Mouse (Mus musculus) limb, embryonic 15.5 days (tissue): ENCODE measurements at regions not wholly inside any gene's neighbourhood (a gene's known extent, or its start where the extent isn't known, plus 50 kb on each side); places are given as distances from the start of the nearest gene placed in this dataset.

Experiments used
- ATAC-seq: fragments of 200-750 bp; cut with Nextera tagmentation; 2 replicates; pipeline ENCODE4 v1.8.0; 2017; ENCODE audit warnings: low read depth, moderate TSS enrichment; ENCODE audit not compliant: insufficient number of reproducible peaks, low FRiP score, low TSS enrichment
- H3K27ac ChIP-seq: fragments of 300-500 bp; sonication (generic); 2 replicates; pipeline ENCODE4 v1.5.1; 2015; ENCODE audit warnings: moderate library complexity, mild to moderate bottlenecking, inconsistent platforms
- H3K27me3 ChIP-seq: fragments of 300-500 bp; sonication (generic); 2 replicates; pipeline ENCODE4 v1.6.1; 2015; ENCODE audit warnings: inconsistent platforms
- H3K36me3 ChIP-seq: fragments of 300-500 bp; sonication (generic); 2 replicates; pipeline ENCODE4 v1.6.1; 2015; ENCODE audit warnings: inconsistent platforms
- H3K4me1 ChIP-seq: fragments of 300-500 bp; sonication (generic); 2 replicates; pipeline ENCODE4 v1.6.1; 2015; ENCODE audit warnings: inconsistent platforms
- H3K4me2 ChIP-seq: fragments of 300-500 bp; sonication (generic); 2 replicates; pipeline ENCODE4 v1.6.1; 2015; ENCODE audit warnings: mild to moderate bottlenecking, inconsistent platforms
- H3K4me3 ChIP-seq: fragments of 300-500 bp; sonication (generic); 2 replicates; pipeline ENCODE4 v1.5.1; 2015; ENCODE audit warnings: mild to moderate bottlenecking, inconsistent platforms
- H3K9ac ChIP-seq: fragments of 300-500 bp; sonication (generic); 2 replicates; pipeline ENCODE4 v1.6.1; 2015; ENCODE audit warnings: inconsistent platforms
- H3K9me3 ChIP-seq: fragments of 300-500 bp; sonication (generic); 2 replicates; pipeline ENCODE4 v1.6.1; 2016; ENCODE audit warnings: inconsistent platforms
- WGBS: fragments of 180-500 bp; shearing (Covaris S2); methylation state at CpG from one replicate; pipeline ENCODE4 v1.1.7; 2015; 5-methylcytosine and 5-hydroxymethylcytosine counted together

DNA sequence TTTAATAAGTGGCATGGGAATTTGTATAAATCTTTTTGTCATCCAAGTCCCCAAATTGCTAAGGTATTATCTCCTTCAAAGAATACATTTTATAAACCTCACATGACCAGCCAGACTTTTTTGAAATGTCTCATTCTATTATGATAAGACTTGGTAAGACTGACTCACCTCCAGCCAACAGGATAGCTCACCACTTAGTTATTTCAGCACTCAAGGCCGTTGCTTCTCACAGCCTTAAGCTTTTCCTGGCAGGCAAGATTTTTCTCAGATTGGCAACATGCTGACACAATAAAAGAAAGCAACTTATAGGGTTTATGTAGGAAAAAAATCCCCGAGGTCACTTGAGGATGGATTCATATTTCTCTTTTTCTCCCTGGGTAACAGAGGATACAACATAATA is 935.9 kb upstream of the Acvr2a start:
- no peaks in the 10 kb centered on the region for H3K27me3 ChIP-seq
- no peaks in the 10 kb centered on the region for H3K9me3 ChIP-seq
- 43% methylated on average over 2 of the region's 2 CpGs for WGBS
- no peak overlapping the region for H3K27ac ChIP-seq
- no peak overlapping the region for H3K9ac ChIP-seq
- no peak overlapping the region for H3K4me3 ChIP-seq
- H3K4me1 ChIP-seq, result no peaks in the 10 kb centered on the region
- no peak overlapping the region for H3K4me2 ChIP-seq
- no peaks in the 10 kb centered on the region for H3K36me3 ChIP-seq
- ATAC-seq, result no peak

- WGBS, result 94% methylated on average over 2 of the region's 2 CpGs
- Histone ChIP-seq H3K27ac (no peak overlapping the region), H3K4me3 (no peak overlapping the region), H3K4me2 (no peak overlapping the region), H3K27me3 (no peaks in the 10 kb centered on the region), H3K9me3 (no peaks in the 10 kb centered on the region), H3K9ac (no peak overlapping the region), H3K4me1 (no peaks in the 10 kb centered on the region), H3K36me3 (no peaks in the 10 kb centered on the region)
- ATAC-seq, result no peak
These were observed 934.8 kb upstream of the Acvr2a start for GRCm38 (mm10) chr2:47879071-47879470.

GRCm38 (mm10) chr2:47879796-47880195 is 934.1 kb upstream of the Acvr2a start:
- H3K9ac ChIP-seq, result no peak overlapping the region
- no peak for ATAC-seq
- WGBS, result 63% methylated on average over 1 of the region's 1 CpGs

GRCm38 (mm10) chr2:47888166-47888565 is 925.7 kb upstream of the Acvr2a start:
- H3K36me3 ChIP-seq, result no peaks in the 10 kb centered on the region
- no peaks in the 10 kb centered on the region for H3K4me1 ChIP-seq
- 47% methylated on average over 1 of the region's 1 CpGs for WGBS
- no peak overlapping the region for H3K27ac ChIP-seq
- no peak overlapping the region for H3K9ac ChIP-seq
- no peak for ATAC-seq
- no peak overlapping the region for H3K4me3 ChIP-seq
- H3K27me3 ChIP-seq, result no peaks in the 10 kb centered on the region
- H3K4me2 ChIP-seq, result no peak overlapping the region
- H3K9me3 ChIP-seq, result no peaks in the 10 kb centered on the region

More at GRCm38 (mm10) chr2:47879796-47880195, 934.1 kb upstream of the Acvr2a start:
- Histone ChIP-seq H3K27ac (no peak overlapping the region), H3K4me3 (no peak overlapping the region), H3K9me3 (no peaks in the 10 kb centered on the region), H3K36me3 (no peaks in the 10 kb centered on the region), H3K27me3 (no peaks in the 10 kb centered on the region), H3K4me1 (no peaks in the 10 kb centered on the region), H3K4me2 (no peak overlapping the region)

DNA sequence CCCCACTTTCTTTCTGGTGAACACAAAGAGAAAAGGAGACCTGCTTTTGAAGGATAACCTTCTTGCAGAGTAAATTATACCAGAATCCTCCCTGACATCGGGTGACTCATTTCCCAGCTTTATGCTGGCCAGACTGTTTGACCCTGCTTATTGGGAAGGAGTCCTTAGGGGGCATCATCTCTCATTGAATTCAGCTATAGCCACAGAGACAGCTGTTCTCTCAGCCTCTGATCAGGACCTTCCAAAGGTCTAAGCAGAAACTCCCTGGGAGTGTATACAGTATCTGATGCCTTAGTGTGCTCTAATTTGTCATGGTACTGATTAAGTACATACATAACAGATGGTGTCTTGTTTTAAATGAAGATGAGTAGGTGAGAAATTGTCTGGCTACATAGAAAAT is 922.5 kb upstream of the Acvr2a start:
- Histone ChIP-seq H3K9me3 (no peaks in the 10 kb centered on the region), H3K9ac (no peak overlapping the region), H3K4me3 (no peak overlapping the region), H3K27ac (no peak overlapping the region), H3K4me1 (no peaks in the 10 kb centered on the region), H3K36me3 (no peaks in the 10 kb centered on the region), H3K27me3 (no peaks in the 10 kb centered on the region), H3K4me2 (no peak overlapping the region)
- WGBS, result 72% methylated on average over 1 of the region's 1 CpGs
- no peak for ATAC-seq

- H3K9me3 ChIP-seq, result no peaks in the 10 kb centered on the region
- H3K36me3 ChIP-seq, result no peaks in the 10 kb centered on the region
- WGBS, result 76% methylated on average over 2 of the region's 2 CpGs
- H3K4me3 ChIP-seq, result no peak overlapping the region
- H3K4me1 ChIP-seq, result no peaks in the 10 kb centered on the region
- no peak overlapping the region for H3K4me2 ChIP-seq
- no peaks in the 10 kb centered on the region for H3K27me3 ChIP-seq
- no peak overlapping the region for H3K9ac ChIP-seq
- H3K27ac ChIP-seq, result no peak overlapping the region
- no peak for ATAC-seq
These were observed 921.0 kb upstream of the Acvr2a start for GRCm38 (mm10) chr2:47892879-47893278.

GRCm38 (mm10) chr2:47894806-47895205 is 919.1 kb upstream of the Acvr2a start:
- Histone ChIP-seq H3K4me1 (no peaks in the 10 kb centered on the region), H3K27ac (no peak overlapping the region), H3K4me2 (no peak overlapping the region), H3K9me3 (no peaks in the 10 kb centered on the region), H3K36me3 (no peaks in the 10 kb centered on the region), H3K27me3 (no peaks in the 10 kb centered on the region), H3K4me3 (no peak overlapping the region), H3K9ac (no peak overlapping the region)
- no peak for ATAC-seq

DNA sequence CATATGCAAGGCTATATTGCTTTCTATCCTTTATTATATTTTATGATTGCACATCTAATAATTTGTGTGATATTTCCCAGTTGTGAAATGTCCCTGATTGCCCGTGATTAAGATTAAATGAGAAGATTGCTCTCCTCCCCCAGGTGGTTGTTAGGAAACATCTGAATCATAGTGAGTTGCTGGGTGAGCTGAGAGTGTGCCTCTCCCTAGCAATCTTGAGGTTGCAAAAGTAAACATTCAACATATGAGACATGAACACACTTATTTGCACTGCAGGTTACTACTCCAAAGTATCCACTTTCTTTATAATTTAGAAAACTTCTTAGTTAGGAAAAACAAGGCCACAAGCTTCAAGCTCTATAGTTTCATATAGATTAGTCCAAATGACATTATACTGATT is 899.6 kb upstream of the Acvr2a start:
- WGBS, result 87% methylated on average over 1 of the region's 1 CpGs
- Histone ChIP-seq H3K9ac (no peak overlapping the region), H3K36me3 (no peaks in the 10 kb centered on the region), H3K4me3 (no peak overlapping the region), H3K9me3 (no peaks in the 10 kb centered on the region), H3K27me3 (no peaks in the 10 kb centered on the region), H3K27ac (no peak overlapping the region), H3K4me1 (no peaks in the 10 kb centered on the region), H3K4me2 (no peak overlapping the region)
- no peak for ATAC-seq

DNA sequence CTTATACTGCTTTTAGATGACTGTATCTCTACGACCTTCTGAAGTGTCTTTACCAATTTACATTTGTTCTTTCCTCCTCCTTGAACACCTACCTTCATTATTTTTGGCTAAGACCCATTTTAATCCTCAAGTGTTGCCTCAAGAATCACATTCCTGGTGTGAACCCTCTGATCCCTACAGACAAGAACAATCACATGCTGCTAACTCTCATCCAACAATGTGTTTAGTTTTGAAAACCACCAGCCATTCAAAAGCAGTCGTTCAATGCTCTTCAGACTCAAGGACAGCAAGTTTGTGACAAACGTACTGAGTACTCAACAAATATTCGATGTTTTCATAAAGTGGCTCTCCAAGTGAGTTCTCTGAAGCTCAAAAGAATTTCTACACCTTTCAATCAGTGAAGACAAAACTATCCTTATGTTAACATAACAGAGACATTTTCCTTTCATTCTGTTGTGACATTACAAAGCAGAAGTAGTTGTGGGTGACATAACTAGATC is 898.9 kb upstream of the Acvr2a start:
- no peak overlapping the region for H3K4me2 ChIP-seq
- H3K36me3 ChIP-seq, result no peaks in the 10 kb centered on the region
- no peaks in the 10 kb centered on the region for H3K27me3 ChIP-seq
- H3K27ac ChIP-seq, result no peak overlapping the region
- no peak overlapping the region for H3K9ac ChIP-seq
- WGBS, result 79% methylated on average over 4 of the region's 4 CpGs
- H3K4me1 ChIP-seq, result no peaks in the 10 kb centered on the region
- H3K9me3 ChIP-seq, result no peaks in the 10 kb centered on the region
- no peak overlapping the region for H3K4me3 ChIP-seq
- ATAC-seq, result no peak

- Histone ChIP-seq H3K27me3 (no peaks in the 10 kb centered on the region), H3K9me3 (no peaks in the 10 kb centered on the region), H3K4me2 (no peak overlapping the region), H3K36me3 (no peaks in the 10 kb centered on the region), H3K27ac (no peak overlapping the region), H3K9ac (no peak overlapping the region), H3K4me1 (no peaks in the 10 kb centered on the region), H3K4me3 (no peak overlapping the region)
- no peak for ATAC-seq
These were observed 890.9 kb upstream of the Acvr2a start for GRCm38 (mm10) chr2:47922965-47923364.

- no peaks in the 10 kb centered on the region for H3K27me3 ChIP-seq
- no peaks in the 10 kb centered on the region for H3K9me3 ChIP-seq
- no peaks in the 10 kb centered on the region for H3K36me3 ChIP-seq
- H3K4me1 ChIP-seq, result no peaks in the 10 kb centered on the region
- H3K4me2 ChIP-seq, result no peak overlapping the region
- H3K27ac ChIP-seq, result no peak overlapping the region
- no peak overlapping the region for H3K4me3 ChIP-seq
- no peak overlapping the region for H3K9ac ChIP-seq
- ATAC-seq, result no peak
These were observed 887.3 kb upstream of the Acvr2a start for GRCm38 (mm10) chr2:47926620-47927019.

- H3K9me3 ChIP-seq, result no peaks in the 10 kb centered on the region
- H3K27ac ChIP-seq, result no peak overlapping the region
- H3K9ac ChIP-seq, result no peak overlapping the region
- H3K36me3 ChIP-seq, result no peaks in the 10 kb centered on the region
- H3K4me3 ChIP-seq, result no peak overlapping the region
- no peak for ATAC-seq
- H3K4me1 ChIP-seq, result no peaks in the 10 kb centered on the region
- H3K4me2 ChIP-seq, result no peak overlapping the region
- H3K27me3 ChIP-seq, result no peaks in the 10 kb centered on the region
These were observed 868.8 kb upstream of the Acvr2a start for GRCm38 (mm10) chr2:47945061-47945460.

- no peaks in the 10 kb centered on the region for H3K27me3 ChIP-seq
- H3K9me3 ChIP-seq, result no peaks in the 10 kb centered on the region
- H3K36me3 ChIP-seq, result no peaks in the 10 kb centered on the region
- no peak overlapping the region for H3K4me3 ChIP-seq
- ATAC-seq, result no peak
- H3K4me2 ChIP-seq, result no peak overlapping the region
- no peak overlapping the region for H3K9ac ChIP-seq
- WGBS, result 67% methylated on average over 1 of the region's 1 CpGs
- no peaks in the 10 kb centered on the region for H3K4me1 ChIP-seq
- no peak overlapping the region for H3K27ac ChIP-seq
These were observed 822.8 kb upstream of the Acvr2a start for GRCm38 (mm10) chr2:47991132-47991531.
